Mouse (Mus musculus): ENCODE measurements around the gene 1700029I15Rik. TPM values are rescaled to one million over a fixed set of nuclear protein-coding genes. Genes with fewer than 3 reads are reported as not detected.

The 1700029I15Rik gene
- polyA plus RNA-seq, 1 experiment from 2014 or later = 1.2 TPM

DNA sequence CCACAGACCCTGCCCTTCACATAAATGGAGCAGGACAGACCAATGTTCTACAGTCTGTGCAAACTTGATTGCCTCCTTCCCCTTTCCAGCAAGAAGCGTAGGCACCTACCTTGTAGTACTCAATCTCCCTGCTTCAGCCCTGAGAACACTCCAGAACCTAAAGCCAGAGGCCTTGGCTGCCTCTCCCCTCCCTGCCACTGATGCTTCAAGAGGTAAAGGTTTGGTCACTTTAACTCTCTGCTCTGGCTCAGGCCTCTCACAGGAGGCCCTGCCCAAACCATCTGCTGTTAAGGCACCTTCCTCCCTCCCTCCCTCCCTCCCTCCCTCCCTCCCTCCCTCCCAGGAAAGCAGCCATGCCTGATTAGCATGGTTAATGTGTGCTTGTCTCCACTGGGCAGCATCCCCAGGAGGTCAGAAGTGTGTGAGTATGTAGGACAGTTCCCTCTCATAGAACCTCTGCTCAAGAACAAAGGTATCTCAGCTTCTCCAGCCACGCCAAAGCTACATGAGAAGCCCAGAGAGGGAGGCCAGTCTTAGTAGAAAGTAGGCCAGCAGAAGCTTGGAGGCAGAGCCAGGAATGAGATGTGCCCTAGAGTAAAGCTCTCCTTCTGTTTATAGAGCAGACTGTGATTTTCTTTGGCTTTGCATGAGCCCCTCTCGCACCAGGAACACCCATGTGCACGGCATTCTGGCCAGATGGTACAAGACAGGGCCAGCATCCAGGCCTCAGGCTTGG lies 20.4 kb downstream of the 1700029I15Rik start:
- H3K27ac ChIP-seq (replicated peaks; ENCODE audit: low read depth, low read length) = no peak overlapping the region

DNA sequence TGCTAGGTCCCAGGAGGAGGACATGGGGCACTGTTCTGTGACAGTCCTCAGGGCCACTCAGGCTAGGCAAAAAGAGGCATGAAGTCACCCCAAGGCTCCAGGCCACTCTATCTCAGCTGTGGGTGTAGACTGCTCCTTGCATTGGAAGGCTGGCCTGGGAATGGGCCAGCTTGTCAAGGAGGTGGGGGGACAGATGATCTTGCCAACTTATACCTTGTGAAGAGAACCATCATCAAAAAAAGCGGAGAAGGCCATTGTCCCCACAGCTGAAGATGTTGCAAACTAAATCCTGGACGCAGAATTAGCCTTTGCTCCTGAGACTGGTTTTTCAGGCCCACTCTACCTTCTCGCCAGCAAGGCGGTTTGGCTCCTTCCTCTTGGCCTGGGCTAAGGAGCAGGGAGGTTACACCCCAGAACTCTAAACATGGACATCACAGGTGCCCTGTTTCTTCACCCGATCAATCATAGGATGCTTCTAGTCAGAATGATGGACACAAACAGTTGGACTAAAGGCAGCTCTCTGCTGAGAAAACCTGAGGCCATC lies 21.5 kb downstream of the 1700029I15Rik start:
- Histone ChIP-seq H3K4me2 (ENCODE audit: low read depth, severe bottlenecking) (no peak overlapping the region), H3K4me1 (ENCODE audit: control insufficient read depth, insufficient read depth, low read length) (peaks cover 7% of the 10 kb centered on the region), H3K27ac (replicated peaks; ENCODE audit: low read depth, low read length) (no peak overlapping the region), H3K27me3 (ENCODE audit: control insufficient read depth, insufficient read depth, low read length) (0 out of 2 replicates have a peak, but pooled peaks cover 6% of the 10 kb centered on the region), H3K9ac (ENCODE audit: low read length) (no peak overlapping the region), H3K9me3 (ENCODE audit: control insufficient read depth, low read length) (no peaks in the 10 kb centered on the region), H3K36me3 (ENCODE audit: control insufficient read depth, insufficient read depth, low read length) (peaks cover 12% of the 10 kb centered on the region; the same call in 1 of the 2 replicates), H3K4me3 (ENCODE audit: low read depth, low read length) (no peak overlapping the region)
- 91% methylated on average over 5 of the region's 5 CpGs for WGBS
- ATAC-seq (ENCODE audit: insufficient number of reproducible peaks, low FRiP score, low TSS enrichment, low read depth) (no peak), DNase-seq (ENCODE audit: low spot score) (no peak)

More for the DNA sequence above, 20.4 kb downstream of the 1700029I15Rik start:
- H3K9me3 ChIP-seq (ENCODE audit: control insufficient read depth, low read length) = no peaks in the 10 kb centered on the region
- H3K4me3 ChIP-seq (ENCODE audit: low read depth, low read length) = no peak overlapping the region
- H3K36me3 ChIP-seq (ENCODE audit: control insufficient read depth, insufficient read depth, low read length) = peaks cover 10% of the 10 kb centered on the region; the same call in 1 of the 2 replicates
- 70% methylated on average over 4 of the region's 4 CpGs for WGBS
- H3K4me2 ChIP-seq (ENCODE audit: low read depth, severe bottlenecking) = no peak overlapping the region
- no peak for DNase-seq (ENCODE audit: low spot score)
- H3K9ac ChIP-seq (ENCODE audit: low read length) = no peak overlapping the region
- H3K4me1 ChIP-seq (ENCODE audit: control insufficient read depth, insufficient read depth, low read length) = peaks cover 7% of the 10 kb centered on the region
- ATAC-seq (ENCODE audit: insufficient number of reproducible peaks, low FRiP score, low TSS enrichment, low read depth) = no peak
- H3K27me3 ChIP-seq (ENCODE audit: control insufficient read depth, insufficient read depth, low read length) = 0 out of 2 replicates have a peak, but pooled peaks cover 6% of the 10 kb centered on the region

DNA sequence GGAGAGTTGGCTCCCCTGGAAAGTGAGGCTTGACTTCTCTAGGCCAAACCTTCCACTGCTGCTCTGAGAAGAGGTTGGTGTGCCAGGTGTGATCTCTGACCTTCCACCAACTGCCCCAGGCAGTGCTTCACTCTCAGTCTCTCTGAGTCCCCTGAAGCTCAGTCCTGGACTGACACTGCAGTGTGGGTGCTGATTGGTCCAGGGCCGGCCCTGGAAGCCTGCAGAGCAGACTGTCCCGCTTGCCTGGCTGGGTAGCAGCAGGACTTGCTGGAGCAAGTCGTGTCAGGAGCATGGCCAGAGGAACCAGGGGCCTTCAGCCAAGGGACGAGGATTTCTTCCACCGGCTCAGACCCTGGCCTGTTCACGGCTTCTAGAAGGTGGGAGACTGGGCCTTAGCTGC lies 22.4 kb downstream of the 1700029I15Rik start:
- no peak for ATAC-seq (ENCODE audit: insufficient number of reproducible peaks, low FRiP score, low TSS enrichment, low read depth)
- Histone ChIP-seq H3K27me3 (ENCODE audit: control insufficient read depth, insufficient read depth, low read length) (0 out of 2 replicates have a peak, but pooled peaks cover 6% of the 10 kb centered on the region), H3K4me1 (ENCODE audit: control insufficient read depth, insufficient read depth, low read length) (peaks cover 7% of the 10 kb centered on the region), H3K4me3 (ENCODE audit: low read depth, low read length) (no peak overlapping the region), H3K36me3 (ENCODE audit: control insufficient read depth, insufficient read depth, low read length) (peaks cover 12% of the 10 kb centered on the region; the same call in 1 of the 2 replicates), H3K9me3 (ENCODE audit: control insufficient read depth, low read length) (no peaks in the 10 kb centered on the region), H3K9ac (ENCODE audit: low read length) (no peak overlapping the region), H3K27ac (replicated peaks; ENCODE audit: low read depth, low read length) (no peak overlapping the region), H3K4me2 (ENCODE audit: low read depth, severe bottlenecking) (no peak overlapping the region)
- no peak for DNase-seq (ENCODE audit: low spot score)
- WGBS = 77% methylated on average over 6 of the region's 6 CpGs

DNA sequence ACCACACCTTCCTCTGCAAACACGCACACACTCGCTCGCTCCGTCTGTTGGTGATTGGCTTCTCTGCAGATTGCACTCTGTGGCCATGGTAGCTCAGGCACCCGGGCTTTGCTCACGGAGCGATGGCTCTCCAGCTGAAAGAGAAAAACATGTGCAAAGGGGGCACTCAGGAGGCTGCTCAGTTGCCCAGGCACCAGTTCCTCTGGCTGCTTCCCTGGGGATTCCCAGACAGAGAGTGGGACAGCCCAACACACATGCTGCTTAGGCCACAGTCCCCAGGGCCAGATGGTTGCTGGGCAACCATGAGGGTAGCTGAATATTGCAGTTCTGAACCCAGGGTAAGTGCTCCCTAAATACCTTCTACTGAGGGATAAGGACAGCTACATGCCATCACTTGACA lies 23.3 kb downstream of the 1700029I15Rik start:
- ATAC-seq (ENCODE audit: insufficient number of reproducible peaks, low FRiP score, low TSS enrichment, low read depth) (no peak), DNase-seq (ENCODE audit: low spot score) (no peak)

DNA sequence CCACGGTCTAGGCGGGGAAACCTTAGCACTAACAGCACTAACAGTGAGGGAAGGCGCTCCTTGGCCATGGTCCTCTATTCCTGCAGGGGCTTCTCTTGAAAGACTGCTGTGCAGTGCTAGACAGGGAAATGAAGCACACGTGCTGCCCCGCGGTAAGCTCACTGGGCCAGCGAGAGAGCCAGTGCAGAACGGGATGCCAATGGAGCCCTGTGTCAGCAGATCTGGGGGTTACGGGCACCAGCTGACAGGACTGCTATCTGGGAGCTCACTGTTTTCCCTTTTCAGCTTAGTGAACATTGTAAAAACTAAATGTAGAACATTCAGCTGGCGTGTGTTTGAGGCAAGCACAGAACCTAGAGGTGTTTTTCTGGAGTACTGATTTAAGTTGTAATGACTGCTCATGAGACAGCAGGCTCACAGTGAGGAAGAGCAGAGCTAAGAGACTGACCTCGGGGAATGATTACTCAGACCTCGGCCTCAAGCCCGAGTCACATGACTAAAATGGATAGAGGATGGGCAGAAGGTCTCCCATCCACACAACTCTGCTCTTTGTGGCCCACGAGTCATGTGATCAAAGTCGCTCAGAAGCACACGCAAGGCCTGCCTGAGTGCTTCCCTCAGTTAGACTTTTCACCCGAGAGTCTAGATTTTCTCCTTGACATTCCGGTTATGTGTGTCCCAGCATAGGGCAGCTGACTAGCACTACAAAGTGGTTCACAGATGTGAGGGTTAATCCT lies 26.1 kb downstream of the 1700029I15Rik start:
- H3K4me1 ChIP-seq (ENCODE audit: control insufficient read depth, insufficient read depth, low read length) = no peaks in the 10 kb centered on the region
- DNase-seq (ENCODE audit: low spot score) = no peak
- H3K4me2 ChIP-seq (ENCODE audit: low read depth, severe bottlenecking) = no peak overlapping the region
- WGBS = 91% methylated on average over 18 of the region's 18 CpGs
- ATAC-seq (ENCODE audit: insufficient number of reproducible peaks, low FRiP score, low TSS enrichment, low read depth) = no peak
- H3K9ac ChIP-seq (ENCODE audit: low read length) = no peak overlapping the region
- no peak overlapping the region for H3K4me3 ChIP-seq (ENCODE audit: low read depth, low read length)
- no peaks in the 10 kb centered on the region for H3K27me3 ChIP-seq (ENCODE audit: control insufficient read depth, insufficient read depth, low read length)
- no peaks in the 10 kb centered on the region for H3K9me3 ChIP-seq (ENCODE audit: control insufficient read depth, low read length)
- peaks cover 30% of the 10 kb centered on the region; the same call in 1 of the 2 replicates for H3K36me3 ChIP-seq (ENCODE audit: control insufficient read depth, insufficient read depth, low read length)
- H3K27ac ChIP-seq (replicated peaks; ENCODE audit: low read depth, low read length) = no peak overlapping the region

More for the DNA sequence above, 23.3 kb downstream of the 1700029I15Rik start:
- Histone ChIP-seq H3K4me1 (ENCODE audit: control insufficient read depth, insufficient read depth, low read length) (peaks cover 5% of the 10 kb centered on the region), H3K27me3 (ENCODE audit: control insufficient read depth, insufficient read depth, low read length) (0 out of 2 replicates have a peak, but pooled peaks cover 2% of the 10 kb centered on the region), H3K4me2 (ENCODE audit: low read depth, severe bottlenecking) (no peak overlapping the region), H3K9ac (ENCODE audit: low read length) (no peak overlapping the region), H3K27ac (replicated peaks; ENCODE audit: low read depth, low read length) (no peak overlapping the region), H3K9me3 (ENCODE audit: control insufficient read depth, low read length) (no peaks in the 10 kb centered on the region), H3K4me3 (ENCODE audit: low read depth, low read length) (no peak overlapping the region), H3K36me3 (ENCODE audit: control insufficient read depth, insufficient read depth, low read length) (peaks cover 18% of the 10 kb centered on the region; the same call in 1 of the 2 replicates)
- WGBS = 97% methylated on average over 7 of the region's 7 CpGs

DNA sequence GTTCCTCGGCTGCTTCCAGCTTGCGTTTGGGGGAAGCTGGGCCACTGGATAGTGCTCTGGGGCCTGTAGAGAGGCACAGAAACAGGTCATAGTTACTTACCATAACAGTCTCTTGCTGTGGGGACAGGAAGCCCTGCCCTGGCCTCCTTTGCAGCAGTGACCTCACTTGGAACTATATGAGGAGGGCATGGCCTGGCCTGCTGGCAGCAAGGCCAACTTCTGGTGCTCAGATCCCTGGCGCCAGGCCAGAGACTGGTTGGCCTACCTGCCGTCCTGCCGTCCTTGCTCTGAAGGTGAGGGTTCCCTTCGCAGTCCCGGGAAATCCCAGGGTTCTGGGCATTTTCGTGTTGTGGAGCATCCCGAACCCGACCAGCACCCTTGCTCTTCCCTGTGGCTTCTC lies 29.4 kb downstream of the 1700029I15Rik start:
- Histone ChIP-seq H3K27ac (replicated peaks; ENCODE audit: low read depth, low read length) (no peak overlapping the region), H3K36me3 (ENCODE audit: control insufficient read depth, insufficient read depth, low read length) (peaks cover 36% of the 10 kb centered on the region), H3K4me2 (ENCODE audit: low read depth, severe bottlenecking) (no peak overlapping the region), H3K4me1 (ENCODE audit: control insufficient read depth, insufficient read depth, low read length) (no peaks in the 10 kb centered on the region), H3K9me3 (ENCODE audit: control insufficient read depth, low read length) (no peaks in the 10 kb centered on the region), H3K9ac (ENCODE audit: low read length) (no peak overlapping the region), H3K27me3 (ENCODE audit: control insufficient read depth, insufficient read depth, low read length) (no peaks in the 10 kb centered on the region), H3K4me3 (ENCODE audit: low read depth, low read length) (no peak overlapping the region)
- 94% methylated on average over 10 of the region's 10 CpGs for WGBS
- ATAC-seq (ENCODE audit: insufficient number of reproducible peaks, low FRiP score, low TSS enrichment, low read depth) (no peak), DNase-seq (ENCODE audit: low spot score) (no peak)

DNA sequence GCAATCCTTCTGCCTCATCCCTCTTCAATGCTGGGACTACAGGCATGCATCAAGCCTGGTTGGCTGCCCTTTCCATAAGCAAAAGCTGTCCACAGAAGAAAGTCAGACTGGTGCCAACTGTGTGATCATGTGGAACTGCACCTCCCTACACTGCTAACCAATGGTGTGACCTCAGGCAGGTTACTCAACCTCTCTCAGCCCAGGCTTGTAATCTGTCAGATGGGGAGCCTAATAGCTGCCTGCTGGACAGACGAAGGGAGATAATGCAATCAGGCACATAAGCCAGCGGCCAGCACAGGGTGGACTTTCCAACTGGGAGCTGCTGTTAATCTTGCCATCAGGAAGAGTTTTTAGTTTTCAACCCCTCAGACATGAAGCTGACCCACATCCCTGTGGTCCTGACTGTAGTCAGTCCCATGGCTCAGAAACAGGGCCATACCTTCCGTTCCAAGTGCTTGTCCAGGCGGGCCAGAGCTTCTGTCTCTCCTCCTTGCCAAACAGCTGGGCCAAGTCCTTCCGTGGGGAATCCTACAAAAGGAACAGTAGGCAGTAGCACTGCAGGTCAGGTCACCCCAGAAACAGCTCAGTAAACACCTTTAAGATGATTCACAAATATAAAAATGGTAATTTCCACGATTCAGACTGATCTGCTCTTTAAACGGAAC lies 39.5 kb downstream of the 1700029I15Rik start:
- WGBS = 90% methylated on average over 7 of the region's 7 CpGs
- ATAC-seq (ENCODE audit: insufficient number of reproducible peaks, low FRiP score, low TSS enrichment, low read depth) = no peak
- H3K4me3 ChIP-seq (ENCODE audit: low read depth, low read length) = no peak overlapping the region
- DNase-seq (ENCODE audit: low spot score) = no peak
- H3K27ac ChIP-seq (replicated peaks; ENCODE audit: low read depth, low read length) = no peak overlapping the region
- no peaks in the 10 kb centered on the region for H3K36me3 ChIP-seq (ENCODE audit: control insufficient read depth, insufficient read depth, low read length)
- no peak overlapping the region; the same call in 1 of the 2 replicates for H3K9ac ChIP-seq (ENCODE audit: low read length)
- no peaks in the 10 kb centered on the region for H3K4me1 ChIP-seq (ENCODE audit: control insufficient read depth, insufficient read depth, low read length)
- H3K27me3 ChIP-seq (ENCODE audit: control insufficient read depth, insufficient read depth, low read length) = no peaks in the 10 kb centered on the region
- no peaks in the 10 kb centered on the region for H3K9me3 ChIP-seq (ENCODE audit: control insufficient read depth, low read length)
- no peak overlapping the region for H3K4me2 ChIP-seq (ENCODE audit: low read depth, severe bottlenecking)

Data from limb, embryonic 11.5 days (tissue).